Mouse (Mus musculus): ENCODE measurements around the gene Tmem263. TPM values are rescaled to one million over a fixed set of nuclear protein-coding genes. Genes with fewer than 3 reads are reported as not detected.

Tmem263 gene
- polyA plus RNA-seq, 2 experiments, result 3.7 to 10.9 TPM

- H3K36me3 ChIP-seq (replicated peaks; ENCODE audit: control insufficient read depth, insufficient read depth, low read depth), result no peaks in the 10 kb centered on the region
- H3K27me3 ChIP-seq (ENCODE audit: control insufficient read depth, insufficient read depth, low read length), result no peaks in the 10 kb centered on the region
- DNase-seq (ENCODE audit: low read depth in 3 of 3, low spot score in 3 of 3) (no peak), ATAC-seq (ENCODE audit: insufficient read depth) (no peak)
- 74% methylated on average over 5 of the region's 5 CpGs for WGBS (ENCODE audit: insufficient replicate concordance)
- H3K27ac ChIP-seq, result no peak overlapping the region
- TF ChIP-seq EP300 (IDR thresholded peaks at IDR 0.05; ENCODE audit: low read depth), result no peak
- no peak for TF ChIP-seq CTCF (IDR thresholded peaks at IDR 0.05; ENCODE audit: low read depth)
- H3K9ac ChIP-seq (replicated peaks), result no peak overlapping the region
- H3K4me3 ChIP-seq (ENCODE audit: insufficient read depth in 1 of 2, low read depth in 2 of 2, low read length in 2 of 2), result no peak overlapping the region
- H3K9me3 ChIP-seq (ENCODE audit: control insufficient read depth, low read length), result no peaks in the 10 kb centered on the region
- no peak overlapping the region for H3K4me2 ChIP-seq (ENCODE audit: low read depth)
- no peaks in the 10 kb centered on the region for H3K4me1 ChIP-seq (replicated peaks; ENCODE audit: control insufficient read depth in 2 of 2, insufficient read depth in 2 of 2, low read length in 1 of 2)
These were observed 62.9 kb downstream of the Tmem263 start for GRCm38 (mm10) chr10:85165306-85165705.

Other genes with a start within 250 kb of the Tmem263 start
- gene Ric8b, start 185.0 kb upstream of the Tmem263 start, polyA plus RNA-seq (2012; rRNA removed), result 4.2 and 4.5 TPM in 2 replicates
- 2.6 and 2.8 TPM in 2 replicates for gene Ric8b, start 185.0 kb upstream of the Tmem263 start, polyA plus RNA-seq (2014; fragmentation: Nextera tagmentation; extraction: Ambion mirVana)
- 0.15 and 0.16 TPM in 2 replicates for gene Fhl4, start 132 bp upstream of the Tmem263 start, polyA plus RNA-seq (2012; rRNA removed)
- gene Fhl4, start 132 bp upstream of the Tmem263 start, polyA plus RNA-seq (2014; fragmentation: Nextera tagmentation; extraction: Ambion mirVana), result 0.34 and 0.43 TPM in 2 replicates
- 2.5 and 4.4 TPM in 2 replicates for gene Mterf2, start 25.4 kb downstream of the Tmem263 start, polyA plus RNA-seq (2012; rRNA removed)
- gene Mterf2, start 25.4 kb downstream of the Tmem263 start, polyA plus RNA-seq (2014; fragmentation: Nextera tagmentation; extraction: Ambion mirVana), result 5.2 and 6.4 TPM in 2 replicates
- gene Cry1, start 82.4 kb downstream of the Tmem263 start, polyA plus RNA-seq (2012; rRNA removed), result 1.8 and 2.3 TPM in 2 replicates
- gene Cry1, start 82.4 kb downstream of the Tmem263 start, polyA plus RNA-seq (2014; fragmentation: Nextera tagmentation; extraction: Ambion mirVana), result 4.2 and 4.4 TPM in 2 replicates

Measured in liver, embryonic 14.5 days (tissue).